Mouse (Mus musculus) thymus, adult 2 months (tissue): ENCODE measurements around the gene Map3k1.

Experiments
- CTCF ChIP-seq: fragments of 200-500 bp; IDR thresholded peaks from 2 replicates; pipeline ENCODE4 v1.5.1; 2012; ENCODE audit warnings: mild to moderate bottlenecking, control low read depth, low read length, moderate library complexity, borderline replicate concordance; ENCODE audit not compliant: control insufficient read depth, poor library complexity, insufficient read depth; ENCODE audit errors: extremely low read depth
- POLR2A ChIP-seq: fragments of 200-500 bp; IDR thresholded peaks from 2 replicates; pipeline ENCODE4 v1.6.1; 2012; ENCODE audit warnings: mild to moderate bottlenecking, low read length, control low read depth, moderate library complexity; ENCODE audit not compliant: control insufficient read depth, poor library complexity, insufficient read depth; ENCODE audit errors: extremely low read depth

GRCm38 (mm10) chr13:111791596-111791995 is 17.2 kb downstream of the Map3k1 start:
- no peak for TF ChIP-seq CTCF
- no peak for TF ChIP-seq POLR2A
